Mouse (Mus musculus): ENCODE results near the gene Cdk5r2.

The Cdk5r2 gene

DNA sequence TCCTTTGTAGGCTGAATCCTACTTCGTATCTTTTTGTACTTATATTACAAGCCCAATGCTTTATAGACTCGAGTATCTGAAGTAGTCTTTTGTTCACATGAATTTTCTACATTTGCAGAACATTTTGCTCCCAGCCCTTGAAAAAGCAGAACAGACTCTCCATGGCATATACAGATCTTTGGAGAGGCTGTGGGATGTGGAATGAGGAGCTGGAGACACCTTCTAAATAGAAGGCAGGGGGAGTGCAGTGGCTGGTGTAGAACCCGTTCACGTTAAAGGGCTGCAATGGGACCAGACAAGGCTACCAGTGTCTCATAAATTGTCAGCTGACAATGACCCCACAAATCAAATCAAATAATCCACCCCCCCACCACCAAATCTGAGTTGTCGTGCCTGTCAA lies 5.8 kb upstream of the Cdk5r2 start:
- in situ Hi-C loops (cut with MboI; ENCODE audit: unreplicated experiment in 2 of 2): no loop called here

DNA sequence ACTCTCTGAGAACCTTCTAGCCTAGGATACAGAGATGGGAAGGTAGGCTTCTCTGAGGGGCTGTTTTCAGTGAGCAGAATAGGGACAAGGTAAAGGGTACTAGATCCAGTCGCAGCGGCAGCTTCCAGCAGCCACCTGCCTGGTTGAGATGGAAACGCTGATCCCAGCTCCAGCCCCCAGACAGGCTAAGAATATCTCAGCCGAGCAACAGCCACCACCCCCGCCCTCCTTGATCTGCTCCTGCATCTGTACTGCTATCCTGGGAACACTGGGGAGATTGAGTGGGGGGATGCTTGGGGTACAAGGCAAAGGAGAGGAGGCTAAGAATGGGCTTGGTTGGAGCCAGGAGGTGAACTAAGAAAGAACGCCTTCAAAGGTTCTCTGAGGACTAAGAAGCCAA lies 4.5 kb upstream of the Cdk5r2 start:
- in situ Hi-C loops (cut with MboI; ENCODE audit: unreplicated experiment in 2 of 2): no loop called here

DNA sequence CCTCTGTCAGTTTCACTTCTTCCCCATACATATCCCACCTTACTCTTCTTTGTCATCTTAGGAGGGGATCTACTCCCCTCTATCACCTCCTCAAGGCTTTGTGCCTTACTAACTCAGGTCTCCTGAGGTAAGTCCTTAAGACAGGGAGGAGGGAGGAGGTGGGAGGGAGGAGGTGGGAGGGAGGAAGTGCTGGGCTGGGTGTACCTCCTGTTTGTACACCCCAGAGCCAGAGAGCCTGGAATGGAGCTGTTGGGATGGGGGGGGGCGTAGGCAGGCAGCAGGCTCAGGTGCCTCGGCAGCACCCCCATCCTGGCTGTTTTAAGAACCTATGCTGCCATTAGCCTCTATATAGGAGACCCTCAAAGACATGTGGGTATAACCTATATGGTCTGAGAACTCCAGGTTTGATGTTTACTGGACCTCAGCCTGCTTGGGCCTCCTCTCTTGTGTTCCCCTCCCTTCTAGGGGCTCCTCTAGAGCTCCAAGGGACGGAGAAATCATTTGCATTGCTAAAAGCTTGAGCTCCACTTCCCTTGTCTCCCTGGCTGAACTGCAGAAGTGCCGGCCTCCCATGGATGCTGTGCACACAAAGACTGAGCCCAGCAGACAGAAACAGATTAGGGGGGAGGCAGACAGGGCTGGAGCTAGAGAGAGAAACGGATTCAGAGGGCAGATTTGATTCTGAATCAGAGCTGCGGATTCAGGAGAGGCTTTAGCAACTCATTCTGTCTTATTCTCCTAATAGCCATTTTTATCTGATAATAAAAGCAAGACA lies 3.5 kb upstream of the Cdk5r2 start:
- in situ Hi-C loops (cut with MboI; ENCODE audit: unreplicated experiment in 2 of 2): no loop called here

DNA sequence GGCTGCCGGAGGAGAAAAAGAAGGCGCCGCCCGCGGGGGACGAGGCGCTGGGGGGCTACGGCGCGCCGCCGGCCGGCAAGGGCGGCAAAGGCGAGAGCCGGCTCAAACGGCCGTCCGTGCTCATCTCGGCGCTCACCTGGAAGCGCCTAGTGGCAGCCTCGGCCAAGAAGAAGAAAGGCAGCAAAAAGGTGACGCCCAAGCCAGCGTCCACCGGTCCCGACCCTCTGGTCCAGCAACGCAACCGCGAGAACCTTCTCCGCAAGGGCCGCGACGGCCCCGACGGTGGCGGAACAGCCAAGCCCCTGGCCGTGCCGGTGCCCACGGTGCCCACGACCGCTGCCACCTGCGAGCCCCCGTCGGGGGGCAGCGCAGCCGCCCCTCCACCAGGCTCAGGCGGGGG lies 422 bp downstream of the Cdk5r2 start:
- in situ Hi-C loops (cut with MboI; ENCODE audit: unreplicated experiment in 2 of 2): no loop called here

DNA sequence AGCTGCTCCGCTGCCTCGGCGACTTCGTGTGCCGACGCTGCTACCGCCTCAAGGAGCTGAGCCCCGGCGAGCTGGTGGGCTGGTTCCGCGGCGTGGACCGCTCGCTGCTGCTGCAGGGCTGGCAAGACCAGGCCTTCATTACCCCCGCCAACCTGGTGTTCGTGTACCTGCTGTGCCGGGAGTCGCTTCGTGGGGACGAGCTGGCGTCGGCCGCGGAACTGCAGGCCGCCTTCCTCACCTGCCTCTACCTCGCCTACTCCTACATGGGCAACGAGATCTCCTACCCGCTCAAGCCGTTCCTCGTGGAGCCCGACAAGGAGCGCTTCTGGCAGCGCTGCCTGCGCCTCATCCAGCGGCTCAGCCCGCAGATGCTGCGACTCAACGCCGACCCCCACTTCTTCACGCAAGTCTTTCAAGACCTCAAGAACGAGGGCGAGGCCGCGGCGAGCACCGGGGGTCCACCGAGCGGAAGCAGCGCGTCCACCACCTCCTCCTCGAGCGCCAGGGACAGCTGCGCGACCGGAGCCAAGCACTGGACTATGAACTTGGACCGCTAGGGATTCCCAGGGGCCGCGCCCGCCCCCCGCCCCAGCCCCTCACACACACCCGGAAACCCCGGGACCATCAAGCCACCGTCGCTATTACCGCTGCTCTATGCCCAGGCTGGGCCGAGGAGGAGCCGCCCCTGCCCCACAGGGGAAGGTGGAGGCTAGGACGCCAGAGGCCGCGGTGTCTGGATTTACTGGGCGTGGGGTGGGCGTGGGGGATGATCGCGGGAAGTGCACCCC lies 1.1 kb downstream of the Cdk5r2 start:
- in situ Hi-C loops (cut with MboI; ENCODE audit: unreplicated experiment in 2 of 2): no loop called here

DNA sequence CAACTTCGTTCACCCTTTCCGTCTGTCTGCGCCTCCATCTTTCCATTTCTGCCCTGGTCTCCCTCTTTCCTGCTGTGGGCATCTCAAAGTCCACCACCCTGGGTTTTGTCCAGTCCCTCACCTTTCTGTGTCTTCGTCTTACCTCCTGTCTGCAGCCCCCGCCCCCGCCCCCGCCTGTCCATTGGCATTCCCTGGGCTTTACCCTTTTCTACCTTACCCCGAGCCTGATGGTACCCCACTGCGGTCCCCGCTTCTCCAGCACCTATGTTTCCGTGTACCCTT lies 1.6 kb downstream of the Cdk5r2 start:
- in situ Hi-C loops (cut with MboI; ENCODE audit: unreplicated experiment in 2 of 2): no loop called here

DNA sequence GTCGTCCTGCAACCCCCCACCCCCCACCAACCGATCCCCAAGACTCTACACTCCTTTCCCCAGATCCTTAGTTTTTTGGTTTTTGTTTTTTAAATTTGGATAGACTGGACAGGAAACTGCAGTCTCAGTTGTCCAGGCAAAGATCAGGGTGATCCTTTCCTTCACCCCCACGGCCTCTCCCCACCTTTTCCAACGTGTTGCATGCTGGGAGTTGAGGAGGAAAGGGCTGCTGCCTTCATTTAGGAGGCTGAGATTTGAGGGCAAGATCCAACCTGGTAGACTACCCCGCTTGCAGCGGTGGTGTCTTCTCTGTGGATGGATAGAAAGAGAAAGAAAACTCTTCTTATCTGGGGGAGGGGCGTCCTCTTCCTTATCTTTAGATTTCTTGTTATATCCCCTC lies 2.1 kb downstream of the Cdk5r2 start:
- in situ Hi-C loops (cut with MboI; ENCODE audit: unreplicated experiment in 2 of 2): no loop called here

DNA sequence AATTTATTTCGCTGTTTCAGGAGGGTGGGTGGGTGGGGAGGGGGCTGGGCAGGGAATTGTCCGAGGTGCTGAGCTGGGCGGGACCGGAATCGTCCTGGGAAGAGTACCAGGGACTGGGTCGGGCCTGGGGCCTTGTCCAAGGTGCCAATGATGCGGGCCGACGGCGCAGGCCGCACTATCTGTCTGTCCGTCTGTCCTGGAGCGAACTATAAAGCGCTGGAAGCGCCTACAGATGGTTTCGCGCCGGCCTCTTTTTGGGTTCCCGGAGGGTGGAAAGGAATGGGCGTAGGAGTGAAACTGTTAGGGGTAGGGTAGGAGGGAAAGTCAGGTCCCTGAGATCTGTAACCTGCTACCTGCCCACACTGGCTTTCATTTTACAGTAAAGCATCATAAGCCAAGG lies 2.5 kb downstream of the Cdk5r2 start:
- in situ Hi-C loops (cut with MboI; ENCODE audit: unreplicated experiment in 2 of 2): no loop called here

DNA sequence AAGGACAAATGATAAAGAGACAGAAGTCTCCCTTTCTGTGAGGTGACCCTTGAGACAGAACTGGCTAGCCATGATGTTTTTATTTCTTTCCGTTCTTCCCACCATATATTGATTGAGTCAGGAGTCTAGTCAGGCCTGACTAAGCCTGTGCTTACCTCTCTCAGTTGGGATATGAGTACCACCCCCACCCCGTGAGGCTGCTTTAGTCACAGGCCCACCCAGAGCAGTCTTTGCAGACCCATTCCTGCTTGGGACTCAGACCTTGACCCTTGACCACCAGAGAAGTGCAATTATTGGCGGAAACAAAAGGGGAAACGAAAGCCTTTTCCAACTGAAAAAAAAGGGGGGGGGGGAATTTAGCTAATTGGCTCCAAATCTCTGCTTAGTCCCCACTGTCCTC lies 2.9 kb downstream of the Cdk5r2 start:
- in situ Hi-C loops (cut with MboI; ENCODE audit: unreplicated experiment in 2 of 2): no loop called here

DNA sequence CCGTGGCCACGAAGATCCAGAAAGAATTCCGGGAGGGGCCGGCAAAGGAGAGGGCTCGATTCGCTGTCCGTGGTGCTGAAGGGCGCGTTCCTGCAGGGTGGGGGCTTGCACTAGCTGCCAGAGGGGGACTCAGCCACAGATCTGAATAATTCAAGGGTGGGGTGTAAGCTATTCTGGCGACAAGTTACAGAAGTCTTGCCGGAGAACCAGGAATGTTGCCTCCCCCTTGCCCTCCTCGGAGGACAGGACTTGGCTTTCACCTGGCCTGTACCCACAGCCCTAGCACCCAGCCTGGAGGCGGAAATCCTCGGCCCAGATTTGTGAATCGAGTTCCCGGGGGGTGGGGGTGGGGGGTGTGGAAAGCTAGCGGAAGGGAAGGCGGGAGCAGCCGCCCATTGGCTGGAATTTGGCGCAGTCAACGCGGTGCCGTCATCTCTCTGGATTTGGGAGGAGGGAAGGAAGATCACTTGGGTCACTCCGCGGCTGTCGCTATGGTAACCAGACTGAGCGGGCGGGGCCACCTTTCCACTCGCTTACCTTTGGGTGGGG lies 3.5 kb downstream of the Cdk5r2 start:
- in situ Hi-C loops (cut with MboI; ENCODE audit: unreplicated experiment in 2 of 2): no loop called here

DNA sequence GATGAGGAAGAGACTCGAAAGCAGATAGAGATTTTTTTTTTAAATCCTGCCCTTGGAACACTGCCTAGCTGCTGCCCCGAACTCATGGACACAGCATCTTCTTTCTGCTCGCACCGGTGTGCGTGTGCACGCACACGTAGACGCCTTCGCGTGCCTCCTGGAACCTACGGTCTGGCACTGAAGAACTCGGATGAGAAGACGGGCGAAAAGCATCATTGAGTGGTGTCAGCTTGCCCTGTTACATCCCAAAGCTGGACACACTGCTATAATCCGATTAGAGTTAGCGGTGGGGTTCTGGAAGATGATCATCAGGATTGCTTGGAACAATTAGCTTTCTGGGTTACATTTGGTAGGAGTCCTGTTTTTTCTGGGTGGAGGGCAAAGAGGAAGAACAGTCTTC lies 4.1 kb downstream of the Cdk5r2 start:
- in situ Hi-C loops (cut with MboI; ENCODE audit: unreplicated experiment in 2 of 2): no loop called here

DNA sequence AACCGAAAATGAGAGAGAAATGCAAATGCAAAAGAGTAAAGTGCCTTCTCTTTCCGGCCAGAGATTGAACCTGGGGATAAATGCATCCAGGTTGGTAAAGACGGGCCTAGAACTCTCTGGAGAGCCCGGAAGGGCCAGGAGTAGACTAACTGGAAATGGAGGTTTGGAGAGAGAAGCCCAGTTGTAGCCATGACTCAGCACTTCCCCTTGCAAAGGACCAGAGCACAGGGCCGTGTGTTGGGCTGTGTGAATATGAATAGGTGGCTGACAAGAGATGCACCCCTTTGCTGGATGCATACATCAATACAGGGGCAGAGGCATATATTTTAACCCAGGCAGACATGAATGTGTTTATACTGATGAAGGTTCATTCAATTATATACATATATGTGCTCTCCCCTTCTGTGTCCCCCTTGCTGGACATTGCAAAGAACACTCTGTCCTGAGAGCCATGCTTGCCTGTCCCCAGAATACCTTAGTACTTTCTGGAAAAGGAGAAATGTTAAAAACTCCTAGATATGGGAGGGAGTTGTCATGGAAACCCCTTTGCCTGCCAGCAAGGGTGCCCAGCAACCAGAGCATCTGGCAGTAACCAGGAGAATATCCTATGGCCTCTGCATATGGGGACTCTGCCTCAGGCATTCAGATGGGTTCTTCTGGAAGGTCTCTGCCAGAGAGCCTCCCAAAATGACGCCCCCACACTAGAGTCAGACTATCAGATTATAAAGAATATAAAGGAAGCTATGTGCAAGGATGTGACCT lies 4.7 kb downstream of the Cdk5r2 start:
- in situ Hi-C loops (cut with MboI; ENCODE audit: unreplicated experiment in 2 of 2): no loop called here

DNA sequence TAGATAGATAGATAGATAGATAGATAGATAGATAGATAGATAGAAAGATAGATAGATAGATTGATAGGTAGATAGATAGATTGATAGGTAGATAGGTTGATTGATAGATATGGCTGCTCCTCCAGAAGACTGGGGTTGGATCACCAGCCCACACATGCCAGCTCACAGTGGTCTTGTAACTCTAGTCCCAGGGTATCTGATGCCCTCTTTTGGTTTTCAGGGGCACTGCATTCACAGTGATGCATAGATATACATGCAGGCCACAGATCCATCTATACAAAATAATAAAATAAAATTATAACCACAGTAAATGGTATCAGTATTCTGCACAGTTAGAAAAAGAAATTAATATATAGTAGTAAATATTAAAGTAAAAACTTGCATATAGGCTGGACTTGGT lies 7.0 kb downstream of the Cdk5r2 start:
- in situ Hi-C loops (cut with MboI; ENCODE audit: unreplicated experiment in 2 of 2): loop anchor here (10.0 kb wide), 2 partner anchors 77 to 97 kb away; no protein-coding TSS in a partner anchor

DNA sequence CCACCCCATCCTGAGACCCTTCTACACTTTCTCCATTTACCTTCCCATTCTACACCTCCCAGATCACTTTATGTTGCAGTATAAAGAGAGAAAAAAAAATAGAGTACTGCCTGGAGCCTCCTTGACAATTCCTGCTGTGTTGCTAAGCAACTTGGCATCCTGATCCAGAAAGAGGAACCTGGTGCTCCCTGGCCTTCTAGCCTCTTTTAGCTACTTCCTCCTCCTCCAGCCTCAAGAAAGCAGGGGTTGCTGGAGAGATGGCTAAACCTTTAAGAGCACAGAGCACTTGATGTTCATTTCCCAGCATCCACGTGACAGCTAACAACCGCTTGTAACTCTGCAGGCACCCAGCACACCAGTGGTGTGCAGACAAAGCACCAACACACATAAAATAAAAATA lies 17.5 kb downstream of the Cdk5r2 start:
- in situ Hi-C loops (cut with MboI; ENCODE audit: unreplicated experiment in 2 of 2): no loop called here

DNA sequence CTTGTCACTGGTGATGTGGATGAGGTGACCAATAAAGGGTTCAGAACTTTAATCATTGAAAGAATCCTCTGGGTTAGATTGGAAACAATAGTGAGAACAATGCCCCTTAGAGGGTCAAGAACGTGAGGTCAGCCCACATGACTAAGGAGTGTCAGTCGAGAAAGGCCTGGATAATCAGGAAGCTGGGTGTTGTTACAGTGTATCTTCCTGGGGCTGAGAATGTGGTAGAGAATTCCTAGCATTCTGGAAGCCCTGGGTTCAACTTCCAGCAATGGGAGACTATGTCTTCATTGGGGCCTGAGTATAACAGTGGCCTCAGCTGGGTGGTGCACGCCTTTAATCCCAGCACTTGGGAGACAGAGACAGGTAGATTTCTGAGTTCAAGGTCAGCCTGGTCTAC lies 22.5 kb downstream of the Cdk5r2 start:
- in situ Hi-C loops (cut with MboI; ENCODE audit: unreplicated experiment in 2 of 2): no loop called here

DNA sequence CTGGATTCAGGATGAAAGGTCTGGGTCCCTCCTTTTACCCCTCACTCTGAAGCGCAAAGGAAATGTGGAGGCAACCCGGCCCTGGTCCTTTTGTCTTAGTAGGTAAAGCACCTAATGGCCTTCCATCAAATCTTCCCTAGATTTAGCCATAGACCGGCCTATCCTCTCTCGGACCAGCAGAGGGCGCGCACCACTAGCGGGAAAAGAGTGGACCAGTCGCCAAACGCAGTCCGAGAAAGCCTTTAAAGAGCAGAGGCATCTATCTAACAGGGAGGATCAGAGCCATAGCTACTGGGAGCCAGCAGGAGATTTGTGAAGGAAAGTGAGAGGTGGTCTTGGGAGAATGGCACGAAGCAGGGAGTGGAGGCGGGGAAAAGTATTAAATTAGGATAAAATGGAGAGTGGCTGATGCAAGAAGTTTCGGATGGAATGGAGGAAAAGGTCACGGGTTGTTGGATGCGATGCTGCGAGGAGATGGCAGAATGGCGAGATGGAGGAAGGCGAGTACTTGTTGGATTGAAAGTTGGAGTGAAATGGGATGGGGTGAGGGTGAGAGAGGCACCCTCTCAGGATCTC lies 26.1 kb downstream of the Cdk5r2 start:
- in situ Hi-C loops (cut with MboI; ENCODE audit: unreplicated experiment in 2 of 2): no loop called here

DNA sequence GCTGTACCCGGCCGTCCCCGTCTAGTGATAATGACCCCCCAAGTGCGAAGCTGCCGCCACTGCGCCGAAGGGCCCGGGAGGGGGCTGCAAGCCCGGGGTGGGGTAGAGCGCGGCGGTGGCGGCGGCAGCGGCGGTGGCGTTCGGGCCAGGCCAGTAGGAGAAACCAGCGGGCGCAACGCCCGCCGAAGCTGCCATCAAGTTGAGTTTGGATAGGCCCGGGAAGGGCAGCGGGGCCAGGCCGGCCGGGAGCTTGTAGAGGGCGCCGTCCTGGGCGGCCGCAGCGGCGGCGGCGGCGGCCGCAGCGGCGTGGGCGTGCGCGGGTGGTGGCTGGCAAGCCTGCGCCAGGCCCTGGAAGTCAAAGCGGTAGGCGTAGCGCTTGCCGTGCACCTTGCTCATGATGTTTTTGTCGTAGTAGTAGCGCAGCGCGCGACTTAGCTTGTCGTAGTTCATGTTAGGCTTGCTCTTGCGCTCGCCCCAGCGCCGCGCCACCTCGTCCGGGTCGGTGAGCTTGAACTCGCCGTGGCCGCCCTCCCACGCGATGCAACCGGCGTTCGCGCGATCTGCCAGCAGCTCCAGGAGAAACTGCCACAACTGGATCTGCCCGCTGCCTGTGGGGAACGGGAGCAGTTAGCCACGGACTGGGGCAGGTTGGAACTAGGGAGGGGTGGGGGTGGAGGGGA lies 27.5 kb downstream of the Cdk5r2 start:
- in situ Hi-C loops (cut with MboI; ENCODE audit: unreplicated experiment in 2 of 2): no loop called here

DNA sequence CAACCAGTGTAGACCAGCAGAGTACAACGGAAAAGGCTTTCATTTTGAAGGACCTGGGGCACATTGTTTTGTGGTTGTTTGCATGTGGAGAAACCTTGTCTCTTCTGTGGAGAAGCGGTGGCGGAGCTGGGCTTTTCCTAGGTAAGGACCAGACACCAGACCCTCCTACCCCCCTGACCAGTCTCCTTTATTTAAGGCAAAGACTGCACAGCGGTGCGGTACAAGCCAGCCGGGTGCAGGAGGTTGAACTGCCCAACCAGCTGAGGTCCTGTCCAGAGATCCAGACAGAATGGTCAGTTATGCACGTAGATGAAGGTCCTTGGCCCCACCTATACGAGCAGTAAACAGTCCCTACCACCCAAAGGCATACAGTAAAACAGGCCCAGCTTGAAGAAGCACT lies 28.1 kb downstream of the Cdk5r2 start:
- in situ Hi-C loops (cut with MboI; ENCODE audit: unreplicated experiment in 2 of 2): no loop called here

DNA sequence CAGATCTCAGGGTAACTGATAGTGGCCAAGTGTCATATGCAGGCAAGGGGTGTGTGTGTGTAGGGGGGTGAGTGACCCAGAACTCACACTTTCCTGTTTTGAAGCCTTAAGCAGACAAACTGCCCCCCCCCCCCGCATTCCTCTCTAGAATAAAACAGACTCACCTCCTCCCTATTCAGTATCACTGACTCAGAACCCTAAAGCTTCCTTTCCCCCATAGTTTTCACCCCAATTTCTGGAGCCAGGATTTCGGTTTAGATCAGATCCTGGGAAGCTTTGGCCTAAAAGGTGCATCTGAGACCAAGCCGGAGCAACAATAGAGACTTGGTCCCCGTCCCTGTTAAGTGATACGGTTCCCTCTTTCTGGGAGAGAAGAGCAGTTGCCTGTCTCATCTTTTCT lies 28.7 kb downstream of the Cdk5r2 start:
- in situ Hi-C loops (cut with MboI; ENCODE audit: unreplicated experiment in 2 of 2): no loop called here
